Mouse (Mus musculus) CH12.LX (cell line): ENCODE results near the gene Mbtps1.

Source experiments
- CTCF ChIP-seq, 2 experiments: IDR thresholded peaks in 1 of 2; conservative IDR thresholded peaks in 1 of 2; 2 replicates each; pipeline ENCODE4 v1.5.1; 2011 to 2012; ENCODE audit warnings: low read depth in 2 of 2, low read length in 2 of 2, improper control_type of control experiment in 1 of 2, inconsistent platforms in 1 of 2, mild to moderate bottlenecking in 1 of 2, moderate library complexity in 1 of 2
- EP300 ChIP-seq: IDR thresholded peaks from 2 replicates; pipeline ENCODE4 v1.6.1; 2011; ENCODE audit warnings: low read length, improper control_type of control experiment
- JUND ChIP-seq: conservative IDR thresholded peaks from 2 replicates; pipeline ENCODE4 v1.6.1; 2011; ENCODE audit warnings: low read depth, low read length, improper control_type of control experiment
- MAFK ChIP-seq: IDR thresholded peaks from 2 replicates; pipeline ENCODE4 v1.6.1; 2011; ENCODE audit warnings: low read length, improper control_type of control experiment; ENCODE audit not compliant: insufficient replicate concordance
- MEF2A ChIP-seq: IDR thresholded peaks from 2 replicates; pipeline ENCODE4 v1.6.1; 2014; ENCODE audit warnings: low read depth, mild to moderate bottlenecking, inconsistent platforms, low read length, improper control_type of control experiment, borderline replicate concordance
- MYC ChIP-seq: IDR thresholded peaks from 2 replicates; pipeline ENCODE4 v1.6.1; 2011; ENCODE audit warnings: low read depth, mild to moderate bottlenecking, improper control_type of control experiment, low read length
- NELFE ChIP-seq: IDR thresholded peaks from 2 replicates; pipeline ENCODE4 v1.6.1; 2011; ENCODE audit warnings: low read depth, low read length, improper control_type of control experiment
- NRF1 ChIP-seq: IDR thresholded peaks from 2 replicates; pipeline ENCODE4 v1.6.1; 2014; ENCODE audit warnings: low read depth, mild to moderate bottlenecking, inconsistent platforms, low read length, improper control_type of control experiment, moderate library complexity
- POLR2A ChIP-seq: IDR thresholded peaks from 2 replicates; pipeline ENCODE4 v1.6.1; 2011; ENCODE audit warnings: low read depth, mild to moderate bottlenecking, improper control_type of control experiment, low read length
- RAD21 ChIP-seq: IDR thresholded peaks from 2 replicates; pipeline ENCODE4 v1.6.1; 2011; ENCODE audit warnings: low read depth, mild to moderate bottlenecking, low read length, improper control_type of control experiment, moderate library complexity
- SMC3 ChIP-seq: IDR thresholded peaks from 2 replicates; pipeline ENCODE4 v1.6.1; 2011; ENCODE audit warnings: low read depth, low read length, improper control_type of control experiment
- UBTF ChIP-seq: IDR thresholded peaks from 2 replicates; pipeline ENCODE4 v1.6.1; 2012; ENCODE audit warnings: low read depth, mild to moderate bottlenecking, inconsistent platforms, low read length, improper control_type of control experiment, moderate library complexity

DNA sequence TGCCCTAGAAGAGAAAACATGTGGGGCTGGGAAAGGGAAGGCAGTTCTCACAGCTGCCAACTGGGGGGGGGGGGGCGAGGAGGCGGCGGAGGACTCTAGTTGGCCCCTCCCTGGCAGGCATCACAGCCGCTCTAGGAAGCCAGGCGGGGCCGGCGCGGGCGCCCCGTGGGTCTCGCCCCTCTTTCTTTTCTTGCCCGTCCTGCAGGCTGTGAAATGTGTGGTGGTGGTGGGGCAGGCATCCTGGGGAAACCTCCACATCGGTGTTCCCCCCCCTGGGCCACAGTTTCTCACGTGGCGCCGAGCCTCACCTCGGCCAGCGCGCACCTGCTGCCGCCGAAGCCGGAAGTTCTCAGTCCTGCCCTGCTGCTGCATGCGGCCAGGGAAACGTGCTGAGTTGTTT is 27.4 kb upstream of the Mbtps1 start:
- no peak for TF ChIP-seq CTCF (conservative IDR thresholded peaks at IDR 0.05 in 1 of 2, IDR thresholded peaks at IDR 0.05 in 1 of 2; ENCODE audit: low read depth in 2 of 2, low read length in 2 of 2)
- TF ChIP-seq JUND = no peak
- TF ChIP-seq MYC = no peak
- no peak for TF ChIP-seq NRF1
- no peak for TF ChIP-seq UBTF
- TF ChIP-seq POLR2A = no peak
- no peak for TF ChIP-seq MAFK
- no peak for TF ChIP-seq EP300
- no peak for TF ChIP-seq SMC3
- no peak for TF ChIP-seq RAD21
- no peak for TF ChIP-seq MEF2A
- no peak for TF ChIP-seq NELFE
